Mouse (Mus musculus) liver, adult 2 months (tissue): ENCODE results near the gene Nsg1. TPM values are rescaled to one million over a fixed set of nuclear protein-coding genes. Genes with fewer than 3 reads are reported as not detected.
A peak's percentile ranks its signal among the peaks of the same experiment; 100 is the strongest.

Source experiments
- DNase-seq: peaks from one replicate; pipeline ENCODE4 v3.0.0-alpha.2; 2011; ENCODE audit warnings: low read depth, low spot score; ENCODE audit errors: extremely low read depth
- H3K27ac ChIP-seq: fragments of 200-500 bp; replicated peaks from 2 replicates; pipeline ENCODE4 v1.5.1; 2012; ENCODE audit warnings: low read depth, mild to moderate bottlenecking, control low read depth, inconsistent platforms, low read length; ENCODE audit not compliant: insufficient read depth
- H3K27me3 ChIP-seq: fragments of 200-500 bp; 2 replicates; pipeline ENCODE4 v1.6.1; 2012; ENCODE audit warnings: mild to moderate bottlenecking, moderate library complexity, low read length, inconsistent platforms; ENCODE audit not compliant: control insufficient read depth, insufficient read depth
- H3K36me3 ChIP-seq: fragments of 200-500 bp; 2 replicates; pipeline ENCODE4 v1.6.1; 2012; ENCODE audit warnings: low read length, inconsistent platforms; ENCODE audit not compliant: control insufficient read depth, insufficient read depth
- H3K4me1 ChIP-seq: fragments of 200-500 bp; 2 replicates; pipeline ENCODE4 v1.6.1; 2011; ENCODE audit warnings: low read length; ENCODE audit not compliant: control insufficient read depth, insufficient read depth
- H3K4me3 ChIP-seq: fragments of 200-500 bp; 2 replicates; pipeline ENCODE4 v1.5.1; 2011; ENCODE audit warnings: low read depth, mild to moderate bottlenecking, control low read depth, low read length, moderate library complexity; ENCODE audit not compliant: insufficient read depth
- H3K79me2 ChIP-seq: fragments of 200-500 bp; 2 replicates; pipeline ENCODE4 v1.6.1; 2012; ENCODE audit warnings: inconsistent platforms, mild to moderate bottlenecking, low read length, moderate library complexity; ENCODE audit not compliant: control insufficient read depth, insufficient read depth
- H3K9ac ChIP-seq: fragments of 200-500 bp; 2 replicates; pipeline ENCODE4 v1.6.1; 2012; ENCODE audit warnings: low read depth, mild to moderate bottlenecking, control low read depth, inconsistent platforms, low read length
- CTCF ChIP-seq: fragments of 200-500 bp; IDR thresholded peaks from 2 replicates; pipeline ENCODE4 v1.5.1; 2011; ENCODE audit warnings: low read depth, low read length, control low read depth
- POLR2A ChIP-seq: fragments of 200-500 bp; IDR thresholded peaks from 2 replicates; pipeline ENCODE4 v1.6.1; 2011; ENCODE audit warnings: low read length, control low read depth; ENCODE audit not compliant: insufficient read depth; ENCODE audit errors: extremely low read depth
- WGBS: fragments of 180-500 bp; shearing (Covaris S2); methylation state at CpG from one replicate; pipeline ENCODE4 v1.1.7; 2018; 5-methylcytosine and 5-hydroxymethylcytosine counted together
- polyA plus RNA-seq: library from polyadenylated mRNA; depleted of rRNA; stranded (reverse); fragments of >200 nt; gene quantifications from 2 replicates; pipeline ENCODE4 v1.2.3, GENCODE M21; 2012; rRNA removed
- total RNA-seq: library from RNA; depleted of rRNA; stranded (reverse); fragments of >200 nt; gene quantifications from 2 replicates; pipeline ENCODE4 v1.2.3, GENCODE M21; 2014; rRNA removed

The Nsg1 gene
- total RNA-seq (1.3 and 1.7 TPM in 2 replicates), polyA plus RNA-seq (1.1 and 1.9 TPM in 2 replicates)

- TF ChIP-seq CTCF (no peak), POLR2A (no peak)
- no peak for DNase-seq
- H3K36me3 ChIP-seq, result no peaks in the 10 kb centered on the region
- peak within 1 kb of the TSS; percentile 78 for H3K4me3 ChIP-seq
- 0 out of 2 replicates have a peak, but pooled peaks cover 2% of the 10 kb centered on the region for H3K4me1 ChIP-seq
- H3K27ac ChIP-seq, result no peak within 1 kb of the TSS
- peak within 1 kb of the TSS; percentile 66 for H3K9ac ChIP-seq
- WGBS, result 13% methylated on average over 35 of the region's 35 CpGs
- H3K27me3 ChIP-seq, result no peaks in the 10 kb centered on the region; the same call in 1 of the 2 replicates
- H3K79me2 ChIP-seq, result no peaks in the 10 kb centered on the region
Measured at GRCm38 (mm10) chr5:38159634-38160413, at the start of gene Nsg1. Nsg1 (minus strand) TSS chr5:38159907.

- H3K4me3 ChIP-seq, result no peak overlapping the region
- peaks cover under 1% of the 10 kb centered on the region; the same call in 1 of the 2 replicates for H3K36me3 ChIP-seq
- no peaks in the 10 kb centered on the region for H3K27me3 ChIP-seq
- no peak overlapping the region for H3K9ac ChIP-seq
- 72% methylated on average over 8 of the region's 8 CpGs for WGBS
- H3K27ac ChIP-seq, result no peak overlapping the region
- H3K4me1 ChIP-seq, result peaks cover 3% of the 10 kb centered on the region; the same call in 1 of the 2 replicates
- no peaks in the 10 kb centered on the region for H3K79me2 ChIP-seq
- no peak for DNase-seq
- TF ChIP-seq POLR2A (no peak), CTCF (no peak)
Measured at GRCm38 (mm10) chr5:38208985-38209384, 49.3 kb upstream of the Nsg1 start.

GRCm38 (mm10) chr5:38205303-38205726 lies 45.6 kb upstream of the Nsg1 start:
- Histone ChIP-seq H3K4me3 (no peak overlapping the region), H3K36me3 (no peaks in the 10 kb centered on the region; the same call in 1 of the 2 replicates), H3K9ac (no peak overlapping the region), H3K27ac (no peak overlapping the region), H3K79me2 (no peaks in the 10 kb centered on the region), H3K27me3 (no peaks in the 10 kb centered on the region), H3K4me1 (peaks cover 3% of the 10 kb centered on the region; the same call in 1 of the 2 replicates)
- DNase-seq, result peak; percentile 20
- WGBS, result 77% methylated on average over 7 of the region's 7 CpGs
- TF ChIP-seq POLR2A (no peak), CTCF (no peak)

GRCm38 (mm10) chr5:38199686-38200085 lies 40.0 kb upstream of the Nsg1 start:
- H3K4me1 ChIP-seq, result no peaks in the 10 kb centered on the region
- no peaks in the 10 kb centered on the region; the same call in 1 of the 2 replicates for H3K36me3 ChIP-seq
- H3K4me3 ChIP-seq, result no peak overlapping the region
- H3K27ac ChIP-seq, result no peak overlapping the region
- no peaks in the 10 kb centered on the region for H3K27me3 ChIP-seq
- no peak overlapping the region for H3K9ac ChIP-seq
- TF ChIP-seq CTCF (no peak), POLR2A (no peak)
- whole genome bisulfite sequencing, result 86% methylated on average over 2 of the region's 2 CpGs
- no peak for DNase-seq
- H3K79me2 ChIP-seq, result no peaks in the 10 kb centered on the region

- H3K4me3 ChIP-seq, result no peak overlapping the region
- no peaks in the 10 kb centered on the region for H3K79me2 ChIP-seq
- H3K27me3 ChIP-seq, result no peaks in the 10 kb centered on the region
- no peaks in the 10 kb centered on the region for H3K4me1 ChIP-seq
- peak; percentile 51 for DNase-seq
- H3K9ac ChIP-seq, result no peak overlapping the region
- H3K27ac ChIP-seq, result no peak overlapping the region
- H3K36me3 ChIP-seq, result no peaks in the 10 kb centered on the region
- 26% methylated on average over 7 of the region's 7 CpGs for WGBS
- TF ChIP-seq POLR2A, result no peak
- peak; percentile 97 for TF ChIP-seq CTCF
Measured at GRCm38 (mm10) chr5:38197482-38197823, 37.7 kb upstream of the Nsg1 start.

- Histone ChIP-seq H3K4me3 (no peak overlapping the region), H3K27me3 (no peaks in the 10 kb centered on the region), H3K4me1 (no peaks in the 10 kb centered on the region), H3K36me3 (no peaks in the 10 kb centered on the region), H3K79me2 (no peaks in the 10 kb centered on the region), H3K9ac (no peak overlapping the region), H3K27ac (no peak overlapping the region)
- no peak for DNase-seq
- TF ChIP-seq POLR2A (no peak), CTCF (no peak)
- 80% methylated on average over 5 of the region's 5 CpGs for WGBS
Measured at GRCm38 (mm10) chr5:38196821-38197481, 37.2 kb upstream of the Nsg1 start.
